Mouse (Mus musculus): ENCODE measurements around the gene Plod2.

GRCm38 (mm10) chr9:92592757-92593156, 50.7 kb downstream of the Plod2 start:
- TF ChIP-seq CTCF (IDR thresholded peaks at IDR 0.05; ENCODE audit: control insufficient read depth, insufficient read depth, insufficient replicate concordance, low read depth, low read length), result no peak
- no peak for TF ChIP-seq POLR2A (IDR thresholded peaks at IDR 0.05; ENCODE audit: control insufficient read depth, low read depth, low read length)

Data from testis, adult 2 months (tissue).